Mouse (Mus musculus) adrenal gland, adult (tissue): ENCODE measurements at regions not wholly inside any gene's neighbourhood (a gene's known extent, or its start where the extent isn't known, plus 50 kb on each side); places are given as distances from the start of the nearest gene placed in this dataset.

ENCODE experiments used
- DNase-seq, 2 experiments: peaks; one replicate each; pipeline ENCODE4 v3.0.0; 2022 to 2023; ENCODE audit warnings: low spot score in 1 of 2; ENCODE audit not compliant: inconsistent age in 2 of 2

DNA sequence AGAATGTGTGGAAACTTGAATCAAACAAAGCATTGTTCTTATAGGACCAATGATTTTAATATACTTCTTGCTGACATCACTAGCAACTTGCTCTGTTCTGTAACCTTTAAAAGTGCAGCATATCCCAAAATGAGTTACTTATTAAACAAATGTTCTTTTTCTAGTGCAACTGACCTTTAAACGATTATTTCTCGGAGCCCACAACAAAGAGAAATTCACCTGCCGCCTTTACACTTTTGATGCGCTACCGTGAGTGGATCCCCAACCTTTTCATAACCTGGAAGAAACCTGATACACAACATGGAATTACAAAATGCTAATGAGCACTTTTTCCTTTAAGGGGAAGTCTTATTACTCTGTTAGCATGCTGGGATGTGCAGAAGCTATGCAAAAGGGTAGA, 191.7 kb upstream of the Adgrl2 start:
- DNase-seq, result no peak

DNA sequence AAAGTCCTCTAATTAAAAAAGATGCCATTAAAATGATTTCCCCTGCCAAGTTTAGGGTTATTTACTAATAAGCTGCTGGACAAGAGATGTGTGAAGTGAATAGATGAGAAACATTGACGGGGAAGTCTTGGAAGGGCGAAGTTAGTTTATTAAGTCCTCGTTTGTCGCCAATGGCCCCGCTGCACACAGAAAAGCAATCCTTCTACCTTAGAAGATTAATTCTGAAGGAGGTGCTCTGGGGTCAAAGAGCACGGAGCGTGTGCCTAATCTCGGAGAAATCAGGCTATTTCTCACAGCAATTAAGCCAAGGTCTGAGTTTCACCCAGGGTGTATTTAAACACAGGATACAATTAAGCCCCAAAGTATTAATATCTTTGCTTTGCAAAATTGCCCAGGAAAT, 189.8 kb upstream of the Adgrl2 start:
- DNase-seq, result no peak

DNA sequence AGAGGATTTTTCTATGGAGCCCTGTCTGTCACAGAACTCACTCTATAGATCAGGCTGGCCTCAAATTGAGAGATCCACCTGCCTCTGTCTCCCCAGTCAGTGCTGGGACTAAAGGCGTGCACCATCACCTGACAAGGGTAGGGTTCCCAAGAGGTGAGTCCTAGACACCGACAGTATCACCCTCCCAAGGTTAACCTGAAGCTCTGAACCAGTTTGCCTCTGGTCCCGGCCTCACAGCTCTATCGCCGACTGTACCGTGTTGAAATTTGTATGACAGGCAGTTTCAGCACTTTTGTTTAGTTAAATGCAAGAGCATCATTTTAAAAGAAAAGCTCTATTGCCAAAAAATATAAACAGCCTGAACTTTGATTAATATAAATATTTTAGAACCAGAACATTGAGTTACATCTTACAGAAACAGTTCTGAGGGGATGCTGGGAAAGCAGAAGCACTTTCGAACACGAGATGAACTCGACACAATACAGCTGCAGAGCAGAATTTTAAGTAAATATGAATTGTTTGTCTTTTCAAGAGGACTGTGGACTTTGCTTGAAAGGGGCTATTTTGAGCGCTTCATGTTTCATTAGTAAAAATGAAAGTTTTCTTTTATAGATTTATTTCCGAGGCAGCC, 189.2 kb upstream of the Adgrl2 start:
- DNase-seq, result no peak

DNA sequence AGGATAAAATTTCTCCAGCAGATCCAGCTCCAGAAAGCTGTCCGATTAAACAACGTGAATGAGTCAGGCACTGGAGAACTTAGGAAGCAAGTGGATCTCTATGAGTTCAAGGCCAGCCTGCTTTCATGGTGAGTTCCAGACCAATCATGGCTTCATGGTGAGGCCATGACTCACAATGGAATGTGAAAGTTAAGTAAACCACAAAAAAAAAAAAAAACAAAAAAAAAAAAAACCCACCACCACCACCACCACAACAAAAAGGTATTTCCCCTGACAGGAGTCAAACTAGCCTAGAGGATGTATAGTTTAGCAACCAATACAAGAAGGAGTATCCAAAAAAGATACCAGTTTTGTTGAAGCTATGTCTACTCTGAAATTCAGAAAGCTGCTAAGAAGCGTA, 188.5 kb upstream of the Adgrl2 start:
- no peak for DNase-seq

DNA sequence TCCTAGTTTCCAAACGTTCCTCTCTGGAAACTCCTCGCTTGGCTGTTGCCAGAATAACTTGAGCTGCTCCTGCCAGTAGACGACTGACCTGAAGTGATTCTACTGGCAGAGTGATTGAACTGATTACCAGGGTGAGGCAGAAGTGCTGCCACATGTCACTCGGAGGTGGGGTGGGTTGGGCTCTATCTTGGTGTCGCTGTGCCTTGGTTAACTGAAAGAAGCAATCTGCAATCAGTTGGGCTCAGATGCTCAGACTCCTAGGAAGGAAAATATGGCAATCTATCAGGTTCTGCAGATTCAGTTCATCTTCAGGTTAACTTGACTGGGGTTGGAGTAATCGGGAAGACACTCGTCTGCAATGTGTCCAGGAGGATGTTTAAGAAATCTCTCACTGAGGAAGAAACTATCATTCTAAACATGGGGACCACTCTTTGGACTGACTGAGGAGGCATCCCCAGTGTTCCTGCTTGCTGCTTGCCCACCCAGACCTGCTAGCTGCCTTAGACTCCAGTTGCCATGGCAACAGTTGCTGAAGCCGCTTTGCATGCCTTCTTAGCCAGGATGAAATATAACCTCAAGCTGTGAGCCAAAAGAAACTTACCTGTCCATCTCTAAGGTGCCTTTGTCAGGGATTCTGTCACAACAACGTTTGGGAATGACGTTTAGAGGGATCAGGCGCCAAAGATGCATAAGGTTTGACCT, 184.5 kb upstream of the Adgrl2 start:
- no peak for DNase-seq

DNA sequence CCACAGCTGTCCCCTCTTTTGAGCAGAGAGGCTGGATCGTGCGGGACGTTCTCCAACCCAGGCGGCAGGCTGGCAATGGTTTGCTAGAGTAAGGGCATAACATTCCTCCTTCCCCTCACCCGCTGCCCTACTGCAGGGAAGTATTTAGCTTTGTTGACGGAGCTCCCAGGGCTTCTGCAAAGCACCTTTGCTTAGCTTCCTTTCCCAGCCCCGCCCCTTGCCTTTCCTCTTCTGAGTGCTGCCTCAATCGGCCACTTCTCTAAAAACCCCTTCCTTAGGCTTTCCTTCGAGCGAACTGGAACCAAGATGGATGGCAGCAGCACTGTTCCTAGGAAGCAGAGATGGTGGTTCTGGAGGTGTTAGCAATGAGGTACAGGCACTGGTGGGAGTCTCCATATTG, 183.2 kb upstream of the Adgrl2 start:
- DNase-seq, result no peak

DNA sequence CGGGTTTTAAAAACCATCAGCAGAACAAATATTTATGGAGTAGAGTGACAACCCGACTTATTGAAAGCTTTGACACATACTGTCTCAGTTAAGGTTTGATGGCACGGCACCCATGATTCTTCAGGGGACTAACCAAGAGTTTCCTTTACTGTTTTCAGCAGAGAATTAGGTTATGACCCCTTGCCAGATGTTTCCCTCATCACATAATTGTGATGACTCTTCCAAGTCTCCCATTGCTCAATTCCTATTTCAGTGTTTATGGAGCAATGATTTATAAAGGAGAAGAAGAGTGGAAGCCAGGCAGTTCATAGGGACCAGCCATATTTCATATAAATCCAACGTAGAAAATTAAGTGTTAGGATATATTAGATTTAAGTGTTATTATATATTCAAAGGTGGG, 181.4 kb upstream of the Adgrl2 start:
- no peak for DNase-seq

DNA sequence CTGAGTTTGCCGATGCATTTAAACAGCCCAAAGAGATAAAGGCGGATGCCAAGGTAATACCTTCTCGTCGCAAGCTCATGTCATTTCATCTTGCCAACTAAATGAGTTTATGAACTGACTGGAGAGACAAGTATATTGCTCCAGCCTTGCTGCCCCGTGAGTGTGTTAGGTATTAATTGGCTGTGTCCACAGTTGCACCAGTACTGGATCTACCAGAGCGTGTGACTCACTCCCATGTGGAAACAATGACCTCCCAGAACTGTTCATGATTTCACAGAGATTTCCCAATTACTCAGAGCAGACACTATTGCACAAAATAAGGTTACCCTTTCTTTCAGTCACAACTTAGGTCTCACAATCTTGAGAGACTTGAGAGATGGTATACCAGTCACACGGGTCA, 179.8 kb upstream of the Adgrl2 start:
- peak; percentile 22 to 86 for DNase-seq

DNA sequence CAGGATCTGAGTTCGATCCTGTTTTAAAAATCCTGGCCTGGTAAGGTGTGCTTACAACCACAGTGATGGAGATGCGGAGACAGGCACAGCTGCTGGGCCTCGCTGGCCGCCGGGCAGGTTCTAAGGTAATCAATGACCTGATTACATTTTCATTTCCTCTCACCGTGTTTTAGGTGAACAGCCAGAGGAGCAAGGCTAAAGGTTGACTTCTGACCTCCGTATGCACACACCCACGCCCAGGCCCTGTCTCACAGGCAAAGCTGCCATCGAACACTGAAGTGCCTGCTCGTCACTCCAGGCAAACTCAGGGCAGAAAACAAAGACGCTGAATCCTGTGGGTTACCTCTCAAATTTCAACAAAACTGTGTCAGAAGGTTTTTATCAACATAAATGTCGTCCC, 179.1 kb upstream of the Adgrl2 start:
- no peak for DNase-seq

DNA sequence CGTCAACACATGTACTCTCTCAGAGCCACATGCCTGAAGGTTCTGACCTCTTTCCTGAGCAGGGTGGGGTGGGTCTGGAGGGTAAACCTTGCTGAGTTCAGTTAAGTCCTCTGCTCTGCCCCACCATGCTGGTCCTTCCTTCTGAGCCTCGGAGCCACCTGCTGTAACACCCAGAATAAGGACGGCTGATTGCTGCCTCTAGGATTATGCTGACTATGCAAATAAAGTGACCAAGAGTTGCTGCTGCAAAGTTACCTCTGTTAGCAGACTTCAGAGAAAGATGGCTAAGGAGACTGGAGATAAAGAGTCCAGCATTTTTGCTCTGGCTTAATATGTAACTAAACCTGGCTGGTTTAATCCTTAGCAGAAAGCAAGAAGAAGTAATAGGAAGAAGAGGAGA, 177.6 kb upstream of the Adgrl2 start:
- DNase-seq, result no peak

DNA sequence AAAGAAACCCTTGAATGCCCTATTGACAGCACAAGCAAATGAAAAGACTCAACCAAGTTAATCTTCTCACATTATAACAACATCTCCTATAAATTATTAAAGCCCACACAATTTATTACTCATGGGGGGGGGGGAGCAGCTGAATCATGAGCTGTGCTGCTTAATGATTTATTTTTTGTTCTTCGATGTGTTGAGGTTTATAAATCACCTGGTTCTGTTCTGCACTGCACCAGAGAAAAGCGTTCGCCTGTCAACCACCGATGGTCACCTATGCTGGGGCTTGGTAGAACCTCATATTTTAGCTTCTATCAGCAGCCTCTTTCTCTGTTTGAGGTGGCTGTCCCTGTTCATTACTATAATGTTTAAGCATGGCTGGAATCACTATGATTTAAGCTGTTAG, 174.4 kb upstream of the Adgrl2 start:
- no peak for DNase-seq

DNA sequence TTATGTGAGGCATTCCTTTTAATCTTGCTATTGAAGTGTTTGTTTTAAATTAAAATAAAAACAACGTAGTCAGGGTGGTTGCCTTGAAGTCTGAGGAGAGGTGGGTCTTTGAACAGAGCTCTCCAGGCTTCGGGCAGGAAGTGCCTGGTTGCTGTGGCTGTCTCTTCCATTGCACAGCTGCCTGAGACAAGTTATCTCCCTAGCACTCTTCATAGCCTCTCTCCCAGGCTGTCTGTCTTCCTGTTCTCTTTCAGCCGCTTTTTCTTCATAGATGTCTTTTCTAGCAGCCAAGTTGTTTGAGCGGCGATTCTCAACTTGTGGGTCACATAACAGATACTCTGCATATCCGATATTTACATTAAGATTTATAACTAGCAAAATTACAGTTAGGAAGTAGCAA, 173.2 kb upstream of the Adgrl2 start:
- DNase-seq, result no peak

DNA sequence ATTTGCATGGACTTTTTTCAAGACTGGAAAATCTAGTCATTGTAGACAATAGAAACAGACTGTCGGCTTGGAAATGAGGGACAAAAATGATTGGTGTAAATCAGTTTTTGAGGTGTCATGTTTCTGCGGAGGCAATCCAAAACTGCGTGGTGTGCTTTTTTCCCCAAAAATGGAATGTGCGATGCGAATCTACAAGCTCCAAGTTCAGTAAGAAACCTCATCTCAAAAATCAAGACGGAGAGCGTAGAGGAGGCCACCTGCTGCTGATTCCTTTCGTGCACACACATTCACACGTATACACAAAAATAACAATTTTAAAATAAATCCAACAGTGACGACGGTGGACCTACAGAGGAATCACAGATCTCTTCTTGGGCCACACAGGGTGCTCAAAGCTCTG, 170.5 kb upstream of the Adgrl2 start:
- DNase-seq, result no peak

DNA sequence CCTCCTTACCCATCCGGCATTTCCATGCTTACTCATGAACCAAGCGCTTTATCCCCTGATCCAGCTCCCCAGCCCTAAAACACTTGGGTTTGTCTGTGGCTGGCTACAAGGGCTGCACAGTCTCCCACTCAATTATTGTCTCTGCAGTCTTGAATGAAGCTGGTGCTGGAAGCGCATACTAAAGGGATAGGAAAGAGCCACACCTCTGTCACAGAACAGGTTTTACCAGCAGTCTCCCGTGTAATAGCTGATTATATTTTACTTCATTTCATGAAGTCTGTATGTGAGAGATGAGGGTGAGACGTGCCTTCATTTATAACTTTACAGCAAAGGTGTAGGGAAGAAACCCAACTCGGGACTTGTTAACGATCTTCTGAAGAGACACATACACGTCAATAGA, 167.0 kb upstream of the Adgrl2 start:
- no peak for DNase-seq

DNA sequence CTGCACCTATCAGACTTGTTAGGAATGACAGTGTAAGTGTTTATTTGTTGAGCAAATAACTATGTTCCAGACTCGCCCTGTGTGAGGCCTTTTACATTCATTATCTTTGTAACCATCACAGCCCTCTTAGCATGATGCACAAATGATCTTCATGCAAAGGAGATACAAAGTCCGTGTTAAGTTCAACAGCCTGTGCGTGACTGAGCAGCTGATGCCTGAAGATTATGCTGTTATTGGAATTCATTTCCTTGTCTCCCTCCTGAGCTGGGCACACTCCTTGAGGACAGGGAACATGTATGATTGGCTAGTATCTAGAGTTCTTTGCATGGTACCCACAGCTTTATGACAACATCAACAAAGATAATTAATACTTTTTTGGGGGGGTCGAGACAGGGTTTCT, 162.0 kb upstream of the Adgrl2 start:
- no peak for DNase-seq

DNA sequence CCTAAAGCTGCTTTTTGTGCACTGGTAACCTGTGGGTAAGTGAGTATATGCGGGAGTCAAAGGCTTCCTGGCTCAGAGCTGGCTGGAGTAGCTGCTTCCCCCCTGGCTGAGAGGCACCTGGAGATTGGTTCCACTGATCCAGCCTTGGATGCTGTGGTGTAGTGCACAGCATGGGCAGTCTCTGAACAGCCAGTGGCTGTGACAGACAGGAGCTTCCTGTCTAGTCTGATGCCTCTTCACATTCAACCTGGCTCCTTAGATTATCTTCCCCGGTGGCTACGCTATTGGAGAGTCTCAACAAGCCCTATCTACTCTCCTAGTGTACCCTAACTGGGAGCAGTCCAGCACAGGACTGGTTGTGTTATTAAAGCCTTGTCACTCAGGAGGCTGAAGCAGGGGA, 160.4 kb upstream of the Adgrl2 start:
- DNase-seq, result no peak

DNA sequence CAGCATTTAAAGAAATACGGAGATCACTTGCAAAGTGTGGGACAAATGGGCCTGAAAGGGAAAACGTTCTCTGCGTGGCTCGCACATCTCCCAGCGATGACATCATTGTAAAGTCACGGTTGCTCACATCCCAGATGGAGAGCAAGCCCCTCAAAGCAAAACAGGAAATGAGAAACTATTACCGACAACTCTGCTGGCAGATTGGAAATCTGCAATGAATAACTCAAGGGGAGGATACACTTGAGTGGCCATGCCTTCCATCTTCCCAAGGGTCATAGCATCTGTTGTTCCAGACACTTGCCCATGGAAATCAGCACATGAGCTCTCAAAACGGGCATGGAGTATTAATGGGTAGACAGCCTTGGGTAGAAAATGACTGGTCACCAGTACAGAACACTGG, 158.3 kb upstream of the Adgrl2 start:
- no peak for DNase-seq

DNA sequence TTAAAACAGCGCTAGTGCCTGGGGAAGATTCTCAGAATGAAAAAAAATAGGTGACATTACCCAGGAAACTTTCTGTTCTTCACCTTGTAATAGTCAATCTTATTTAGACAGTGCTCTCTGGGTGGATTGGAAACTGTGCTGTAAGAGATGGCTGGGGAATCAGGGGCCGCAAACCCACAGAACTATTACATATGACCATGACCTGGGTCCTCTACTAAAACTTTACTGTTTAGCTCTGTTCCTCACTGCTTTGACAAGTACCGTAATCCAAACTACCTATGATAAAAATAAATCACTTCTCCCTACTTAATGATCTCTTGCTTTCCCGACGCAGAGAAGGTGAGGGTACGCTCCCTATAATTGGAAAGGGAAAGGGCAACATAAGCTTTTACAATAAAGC, 157.6 kb upstream of the Adgrl2 start:
- no peak for DNase-seq

DNA sequence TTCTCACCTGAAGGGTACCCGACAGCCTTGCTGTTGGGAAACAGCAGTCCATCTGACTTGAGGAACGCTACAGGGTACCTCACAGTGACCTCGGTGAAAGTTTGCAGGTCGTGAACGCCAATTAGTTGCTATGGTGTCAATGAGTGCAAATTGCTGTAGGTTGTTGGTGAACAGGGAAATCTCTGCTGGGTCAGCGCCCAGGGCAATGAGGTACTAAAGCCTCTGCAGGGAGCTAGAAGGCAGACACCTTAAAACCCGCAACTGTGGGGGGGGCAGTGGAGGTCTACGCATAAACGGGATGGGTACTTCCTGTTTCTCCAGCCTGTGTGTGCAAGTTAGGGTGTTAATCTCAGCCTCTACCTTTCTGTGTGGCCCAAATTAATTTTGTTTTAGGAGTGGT, 156.3 kb upstream of the Adgrl2 start:
- no peak for DNase-seq

DNA sequence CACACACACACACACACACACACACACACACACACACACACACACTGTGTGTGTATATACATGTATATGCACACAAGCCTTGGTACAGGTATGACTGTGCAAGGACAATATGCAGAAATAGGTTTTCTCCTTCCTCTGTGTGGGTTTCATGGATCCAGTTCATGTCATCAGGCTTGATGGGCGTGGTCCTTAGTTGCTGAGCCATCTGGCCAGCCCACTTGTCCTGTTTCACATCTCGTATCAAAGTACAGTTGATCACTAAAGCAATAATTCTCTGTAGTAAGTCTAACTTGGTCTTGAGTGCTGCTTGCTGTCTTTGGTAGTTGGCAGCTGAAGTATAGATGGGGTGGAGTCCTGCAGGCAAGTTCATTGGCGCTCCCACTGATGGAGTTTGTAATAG, 150.1 kb upstream of the Adgrl2 start:
- no peak for DNase-seq

DNA sequence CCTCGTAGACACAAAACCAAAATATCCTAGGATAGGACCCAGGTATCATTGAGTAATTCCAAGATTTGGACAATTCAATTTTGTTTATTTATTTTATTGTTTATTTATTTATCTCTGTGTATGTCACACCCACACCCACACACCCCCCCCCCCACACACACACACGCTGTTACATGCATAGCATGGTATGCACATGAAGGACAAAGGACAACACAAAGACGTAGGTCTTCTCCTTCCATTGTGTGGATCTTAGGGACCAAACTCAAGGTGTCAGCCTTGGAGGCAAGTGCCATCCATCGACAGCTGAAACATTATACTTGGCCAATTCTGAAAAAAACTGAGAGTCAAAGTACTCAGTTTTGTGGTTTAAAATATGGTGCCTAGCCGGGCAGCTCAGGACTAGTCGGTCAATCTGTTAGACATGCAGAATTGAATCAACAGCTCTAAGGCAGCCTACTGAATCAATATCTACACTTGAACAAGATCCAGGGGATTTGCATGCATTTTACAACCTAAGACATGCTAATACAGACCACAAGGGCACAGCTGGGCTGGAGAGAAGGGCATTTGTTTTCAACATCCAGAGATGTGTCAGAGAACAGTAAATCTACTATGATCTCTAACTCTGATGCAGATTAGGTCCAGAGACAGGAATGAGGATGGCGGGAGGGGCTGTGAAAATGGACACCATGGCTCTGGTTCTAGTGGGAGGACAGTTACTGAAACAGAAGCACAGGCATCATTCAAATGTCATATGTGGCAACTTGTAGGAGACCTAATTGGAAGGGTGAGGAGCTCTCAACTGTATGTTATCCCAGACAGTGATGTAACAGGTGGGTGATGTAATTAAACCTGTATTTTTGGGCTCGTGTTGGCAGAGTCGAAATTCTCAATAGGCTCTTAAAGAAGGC, 143.9 kb upstream of the Adgrl2 start:
- no peak for DNase-seq

DNA sequence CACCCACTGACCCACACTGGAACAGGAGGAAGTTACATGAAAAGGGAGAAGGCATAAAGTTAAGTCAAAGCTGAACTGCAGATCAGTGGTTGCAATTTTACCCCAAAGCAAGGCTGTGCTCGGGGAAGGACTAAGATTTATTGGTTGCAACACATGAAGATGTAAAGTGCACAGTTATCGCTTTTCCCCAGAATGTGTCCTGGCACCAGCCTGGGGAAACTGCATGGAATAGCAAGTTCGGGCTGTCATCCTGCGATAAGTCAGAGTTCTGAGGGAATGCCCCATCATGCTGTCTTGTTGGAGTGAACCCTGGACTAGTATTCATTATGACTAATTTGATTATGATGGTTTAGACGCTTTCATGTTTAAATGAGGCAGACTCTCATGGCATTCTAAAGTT, 128.5 kb upstream of the Adgrl2 start:
- DNase-seq, result no peak
